Mouse (Mus musculus) left cerebral cortex, adult 6 months (tissue): ENCODE results near the gene Kif24. TPM values are rescaled to one million over a fixed set of nuclear protein-coding genes. Genes with fewer than 3 reads are reported as not detected.

ENCODE experiments used
- long read RNA-seq, 2 experiments: library from polyadenylated mRNA; unstranded; transcript quantifications; one replicate each; pipeline ENCODE4 v2.0.0; 2019 to 2020
- polyA plus RNA-seq: library from polyadenylated mRNA; unstranded; fragments of <200 nt; fragmentation: Nextera tagmentation; gene quantifications from 2 replicates; pipeline ENCODE4 v1.2.3, GENCODE M21; 2021

The Kif24 gene
- 0.27 and 0.65 TPM in 2 replicates for polyA plus RNA-seq
- long read RNA-seq, experiment 1, partial matches to known transcripts = 2 of 2 reads
- long read RNA-seq, experiment 1, other reads (novel, unspliced or antisense) = 0 of 2 reads
- long read RNA-seq, experiment 2 = 0 reads

GRCm38 (mm10) chr4:41464345-41465286 is at the start of gene Kif24, which contains the start of gene Nudt2:
Gene Kif24, minus strand, starts transcription at chr4:41464887.
Gene Nudt2, plus strand, starts transcription at chr4:41465151.

GRCm38 (mm10) chr4:41502986-41503412 is 38.3 kb upstream of the Kif24 start, which contains the start of gene AI464131:
Gene AI464131, minus strand, starts transcription at chr4:41503076.

DNA sequence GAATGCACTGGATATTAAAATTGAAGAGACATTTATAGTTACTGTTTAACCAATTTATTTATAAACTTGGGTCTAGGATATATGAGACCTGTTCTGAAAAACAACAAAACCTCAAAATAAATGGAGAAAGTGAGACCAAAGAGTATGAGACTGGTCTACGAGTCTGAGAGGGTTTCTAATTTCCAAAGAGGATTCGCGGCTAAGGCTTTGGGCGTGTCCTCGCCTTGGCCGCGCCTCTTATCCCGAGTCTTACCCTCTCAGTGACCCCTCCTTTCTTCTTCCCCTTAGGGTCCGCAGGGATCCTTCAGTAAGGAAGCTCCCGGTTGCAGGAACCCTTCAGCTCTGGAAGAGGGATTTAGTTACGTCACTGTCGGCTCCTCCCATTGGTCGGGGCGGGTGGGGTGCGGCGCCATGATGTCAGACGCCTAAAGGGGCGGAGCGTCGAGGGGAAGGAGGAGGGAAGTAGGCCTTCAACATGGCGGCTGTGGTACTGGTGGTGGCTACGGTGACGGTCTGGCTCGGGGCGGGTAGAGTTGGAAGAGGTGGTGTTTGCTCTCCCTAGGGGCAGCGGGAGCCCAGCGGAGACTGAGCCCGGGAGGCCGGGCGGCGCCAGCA is 116.0 kb downstream of the Kif24 start, which contains the start of gene Ubap1:
Gene Ubap1 (plus strand): TSS at position 413 of the 615 bp plus-strand sequence.

Other genes starting within 250 kb of the Kif24 start
- 13.3 and 15.6 TPM in 2 replicates for gene Ubap2, start 189.7 kb downstream of the Kif24 start, polyA plus RNA-seq
- gene Dcaf12, start 150.0 kb downstream of the Kif24 start, polyA plus RNA-seq = 28.9 and 29.7 TPM in 2 replicates
- gene Ubap1, start 115.9 kb downstream of the Kif24 start, polyA plus RNA-seq = 22.8 and 30.4 TPM in 2 replicates
- 88.6 and 102 TPM in 2 replicates for gene Nudt2, start 264 bp upstream of the Kif24 start, polyA plus RNA-seq
- gene AI464131, start 38.2 kb upstream of the Kif24 start, polyA plus RNA-seq = 14.3 and 15.9 TPM in 2 replicates
- gene 1110017D15Rik, start 52.4 kb upstream of the Kif24 start, polyA plus RNA-seq = 6.9 and 10.6 TPM in 2 replicates
- gene Fam219a, start 104.7 kb upstream of the Kif24 start, polyA plus RNA-seq = 19.0 and 30.9 TPM in 2 replicates
- gene Dnaic1, start 104.9 kb upstream of the Kif24 start, polyA plus RNA-seq = 4.4 and 6.1 TPM in 2 replicates
- gene Enho, start 175.4 kb upstream of the Kif24 start, polyA plus RNA-seq = 60.8 and 85.8 TPM in 2 replicates
- gene Cntfr, start 232.2 kb upstream of the Kif24 start, polyA plus RNA-seq = 9.3 and 54.4 TPM in 2 replicates
- gene Il11ra1, start 235.1 kb upstream of the Kif24 start, polyA plus RNA-seq = 44.0 and 45.9 TPM in 2 replicates
- gene Rpp25l, start 248.6 kb upstream of the Kif24 start, polyA plus RNA-seq = 58.7 and 59.1 TPM in 2 replicates